Mouse (Mus musculus) lung, postnatal 10 days (tissue): Measurements from ENCODE around the gene Kcnq1.

Experiments
- DNase-seq: peaks from one replicate; pipeline ENCODE4 v3.0.0; 2021

The Kcnq1 gene

DNA sequence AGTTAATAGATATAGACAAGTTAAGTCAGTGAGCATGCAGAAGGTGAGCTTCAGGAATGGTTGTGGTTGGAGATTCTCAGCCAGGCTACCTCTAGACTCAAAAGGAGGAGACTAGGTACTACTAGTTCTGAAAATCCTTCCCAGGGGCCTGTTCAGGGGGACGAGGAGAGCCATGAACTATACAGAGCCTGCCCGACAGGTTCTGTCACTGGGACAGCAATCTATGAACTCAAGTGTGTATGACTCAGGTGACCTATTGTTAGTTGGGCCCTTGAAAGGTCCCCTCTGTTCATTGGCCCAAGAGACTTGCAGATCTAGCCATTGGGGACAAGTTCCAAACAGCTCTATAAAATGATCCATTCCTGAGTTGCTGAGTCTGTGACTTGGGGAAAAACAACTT lies 82.4 kb downstream of the Kcnq1 start:
- peak; percentile 12 for DNase-seq

DNA sequence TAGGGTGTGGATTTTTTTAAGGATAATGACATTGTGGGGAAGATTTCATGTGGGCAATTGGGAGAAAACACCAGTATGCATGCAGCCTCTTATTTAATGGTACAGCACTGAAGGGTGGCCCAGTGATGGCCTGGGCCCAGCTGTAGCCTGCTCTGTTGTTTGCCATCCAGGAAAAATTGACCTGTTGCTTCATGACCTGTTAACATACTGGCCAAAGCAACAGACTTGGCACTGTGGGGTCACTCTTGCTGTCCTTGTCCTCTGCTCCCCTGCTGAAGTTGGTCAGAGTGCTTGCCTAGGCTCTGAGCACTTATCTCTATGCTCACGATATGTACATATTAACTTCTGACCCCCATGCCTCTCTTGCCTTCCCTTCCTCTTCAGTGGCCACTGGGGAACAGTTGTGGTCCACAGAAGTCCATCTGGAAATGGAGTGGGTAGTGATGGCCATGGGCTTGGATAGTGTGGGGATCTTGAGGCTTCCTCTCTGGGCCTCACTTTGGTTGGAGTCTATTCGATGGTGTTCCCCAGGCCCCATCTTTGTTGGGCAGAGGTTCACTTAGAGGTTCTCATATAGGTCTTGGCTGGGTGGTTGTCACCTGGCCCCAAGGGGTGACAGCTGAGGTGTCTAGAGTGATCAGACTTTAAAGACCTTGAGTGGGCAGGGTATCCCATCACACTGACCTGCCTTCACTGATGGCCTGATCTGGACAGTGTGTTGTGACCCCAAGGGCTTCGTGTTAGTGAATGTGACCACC lies 84.0 kb downstream of the Kcnq1 start:
- no peak for DNase-seq

DNA sequence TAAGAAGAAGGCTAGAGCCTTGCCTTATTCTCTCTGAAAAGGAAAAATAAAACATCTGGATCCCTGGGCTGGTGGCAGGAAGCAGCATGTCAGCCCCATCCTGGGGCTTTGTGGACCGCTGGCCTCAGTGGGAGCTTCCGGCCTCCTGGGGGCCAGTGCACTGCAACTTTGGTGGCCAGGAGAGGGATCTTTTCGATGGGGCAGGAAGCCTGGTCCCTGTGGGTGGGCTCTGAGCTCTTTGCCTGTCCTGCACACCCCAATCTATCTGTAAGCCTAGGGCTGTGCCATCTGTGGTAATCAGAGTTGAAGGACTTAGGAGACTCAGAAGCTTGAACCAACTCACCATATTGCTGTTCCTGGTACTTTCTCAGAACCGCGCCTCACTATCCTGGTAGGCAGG lies 84.7 kb downstream of the Kcnq1 start:
- no peak for DNase-seq

DNA sequence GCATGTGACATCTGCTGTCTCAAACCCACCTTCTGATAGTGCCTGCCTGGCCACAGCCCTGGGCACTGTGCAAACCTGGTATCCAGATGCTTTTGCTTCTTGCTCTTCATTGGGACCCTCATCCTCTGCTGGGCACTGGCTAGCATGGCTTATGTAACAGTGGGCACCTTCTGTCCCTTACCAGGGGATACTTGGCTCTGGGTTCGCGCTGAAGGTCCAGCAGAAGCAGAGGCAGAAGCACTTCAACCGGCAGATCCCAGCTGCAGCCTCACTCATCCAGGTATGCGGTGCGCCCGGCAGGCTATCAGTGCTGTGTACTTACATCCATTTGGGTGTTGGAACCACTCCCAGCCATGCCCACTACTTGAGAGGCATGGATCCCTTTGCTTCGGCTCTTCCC lies 86.2 kb downstream of the Kcnq1 start:
- peak; percentile 0 for DNase-seq

DNA sequence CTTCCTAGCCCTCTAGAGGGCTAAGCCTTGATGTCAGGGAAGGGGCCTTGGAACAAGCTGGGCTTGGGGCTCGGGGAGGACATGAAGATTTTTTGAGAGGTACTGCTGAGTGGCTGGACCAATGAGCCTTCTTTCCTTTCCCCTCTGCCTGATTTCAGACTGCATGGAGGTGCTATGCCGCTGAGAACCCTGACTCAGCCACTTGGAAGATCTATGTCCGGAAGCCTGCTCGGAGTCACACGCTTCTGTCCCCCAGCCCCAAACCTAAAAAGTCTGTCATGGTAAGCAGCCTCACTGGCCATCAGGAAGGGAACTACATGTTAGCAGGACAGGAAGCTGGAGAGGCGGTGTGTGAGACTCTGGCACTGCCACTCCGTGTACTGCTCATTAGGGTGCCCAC lies 87.9 kb downstream of the Kcnq1 start:
- no peak for DNase-seq

DNA sequence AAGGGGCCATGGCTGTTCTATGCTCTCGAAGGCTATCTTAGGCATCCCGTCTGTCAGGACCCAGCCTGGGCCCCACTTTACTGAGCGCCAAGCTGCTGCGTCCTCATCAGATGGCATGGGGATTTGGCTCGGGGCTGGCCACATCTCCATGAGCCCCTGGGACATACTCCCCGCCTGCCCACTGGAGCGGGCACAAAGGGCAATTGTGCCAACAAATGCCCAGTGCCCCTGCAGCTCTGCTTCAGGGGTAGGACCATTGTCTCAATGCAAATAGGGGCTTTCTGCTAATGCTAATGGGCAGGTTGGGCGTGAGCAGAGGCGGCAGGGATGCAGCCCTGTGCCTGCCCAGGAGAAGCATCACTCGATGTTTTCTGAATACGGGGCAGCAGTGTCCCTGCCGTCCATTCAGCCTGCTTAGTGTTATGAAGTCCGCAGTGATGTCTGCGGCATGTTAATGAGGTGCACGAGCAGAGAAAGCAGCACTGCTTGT lies 91.8 kb downstream of the Kcnq1 start:
- DNase-seq: no peak

DNA sequence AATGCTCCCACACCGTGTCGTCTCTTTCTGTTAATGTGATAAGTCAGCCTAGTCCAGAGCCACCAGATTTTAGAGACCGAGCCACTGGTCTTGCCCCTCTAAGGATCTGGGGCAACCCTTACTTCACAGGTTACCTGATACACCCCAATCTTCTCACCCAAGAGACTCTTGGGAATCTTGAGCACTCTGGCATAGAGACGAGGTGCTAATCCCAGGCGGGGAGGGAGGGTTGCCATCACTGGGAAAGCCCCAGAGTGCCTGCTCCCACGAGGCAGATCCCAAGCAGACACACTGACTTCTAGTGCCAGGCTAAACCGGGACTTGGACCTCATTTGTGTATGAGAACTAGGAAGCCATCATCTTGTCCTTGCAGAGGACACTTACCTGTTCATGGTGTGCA lies 92.3 kb downstream of the Kcnq1 start:
- DNase-seq: no peak

DNA sequence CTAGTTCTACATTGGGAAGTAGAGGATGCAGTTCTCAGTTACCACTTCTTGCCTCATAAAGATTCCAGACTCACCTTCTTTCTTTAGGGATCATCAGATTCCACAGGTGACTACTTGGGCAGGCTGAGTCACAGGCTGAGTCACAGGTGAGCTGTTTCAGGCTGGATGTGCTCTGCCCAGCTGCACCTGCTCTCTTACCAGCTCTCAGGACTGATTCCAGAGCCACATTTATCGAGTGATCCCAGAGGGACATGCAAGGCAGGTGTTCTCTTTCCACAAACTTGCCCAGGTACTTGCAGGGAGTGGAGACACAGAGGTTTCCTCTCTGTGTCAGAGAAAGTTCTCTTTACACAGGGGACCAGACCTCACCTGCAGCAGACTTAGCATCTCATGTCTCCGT lies 95.1 kb downstream of the Kcnq1 start:
- DNase-seq: no peak

DNA sequence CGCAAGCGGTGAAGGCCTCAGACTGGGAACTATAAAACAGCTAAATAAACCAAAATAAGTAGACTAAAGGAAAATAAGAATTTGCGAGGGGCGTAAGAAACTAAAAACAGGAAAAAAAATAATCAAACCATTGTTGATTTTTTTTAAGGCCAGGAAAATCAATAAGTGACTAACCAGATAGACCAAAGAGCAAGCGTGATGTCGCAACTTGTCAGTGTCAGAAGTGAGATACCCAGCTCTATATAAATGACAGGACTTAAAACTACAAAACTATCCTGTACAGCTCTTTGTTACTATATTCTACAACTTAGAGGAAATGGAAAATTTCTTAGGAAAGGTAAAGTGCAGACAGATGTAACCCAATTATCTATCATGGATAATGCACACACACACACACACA lies 97.7 kb downstream of the Kcnq1 start:
- no peak for DNase-seq

DNA sequence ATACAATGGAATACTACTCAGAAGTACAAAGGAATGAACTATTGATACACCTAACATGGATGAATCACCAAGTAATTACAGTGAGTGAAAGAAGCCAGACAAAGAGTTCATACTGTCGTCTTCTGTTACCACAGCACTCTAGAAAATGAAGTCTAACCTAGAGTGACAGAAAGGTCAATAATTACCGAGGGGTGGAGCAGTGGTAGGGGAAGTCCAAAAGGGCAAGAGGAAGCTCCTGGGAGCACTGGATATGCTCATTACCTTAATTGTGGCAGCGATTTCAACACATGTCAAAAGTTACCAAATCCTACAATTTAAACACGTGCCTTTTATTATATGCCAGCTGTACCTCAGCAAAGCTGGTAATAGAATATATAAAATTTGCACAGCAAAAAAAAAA lies 100.9 kb downstream of the Kcnq1 start:
- no peak for DNase-seq

DNA sequence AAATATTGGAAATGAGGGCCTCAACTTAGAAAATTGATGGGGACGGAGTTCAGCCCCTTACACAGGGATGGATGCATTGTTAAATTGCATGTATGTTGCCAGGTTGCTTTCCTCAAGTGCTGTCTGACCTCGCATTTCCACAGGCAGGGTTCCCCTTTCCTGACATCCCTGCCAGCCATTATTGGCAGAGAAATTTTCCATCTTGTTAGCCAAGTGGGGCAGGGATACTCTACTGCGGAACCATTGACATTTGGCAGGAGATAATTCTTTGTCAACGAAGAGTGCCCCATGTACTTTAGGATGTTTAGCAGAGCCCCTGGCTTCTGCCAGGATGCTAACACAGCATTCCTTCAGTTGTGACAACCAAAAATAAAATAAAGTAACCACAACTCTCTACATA lies 104.6 kb downstream of the Kcnq1 start:
- DNase-seq: peak; percentile 68

DNA sequence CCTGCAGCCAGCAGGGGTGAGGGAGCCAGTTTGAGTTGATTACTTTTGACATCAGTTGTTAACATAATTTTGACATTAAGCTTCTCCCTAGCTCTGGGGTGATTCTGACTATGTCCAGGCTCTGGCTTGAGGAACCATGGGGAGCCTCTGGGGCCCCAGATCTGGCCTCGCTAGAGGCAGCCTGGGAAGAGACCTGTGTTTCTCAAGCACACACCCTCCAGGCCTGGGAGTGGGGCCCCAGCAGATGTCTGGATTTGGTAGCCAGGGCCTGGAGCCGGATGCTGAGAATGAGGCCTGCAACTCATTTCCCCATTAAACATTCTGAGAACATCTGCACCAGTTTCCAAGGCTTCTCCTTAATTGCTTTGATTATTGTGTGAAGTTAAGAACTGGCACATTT lies 145.0 kb downstream of the Kcnq1 start:
- DNase-seq: no peak

DNA sequence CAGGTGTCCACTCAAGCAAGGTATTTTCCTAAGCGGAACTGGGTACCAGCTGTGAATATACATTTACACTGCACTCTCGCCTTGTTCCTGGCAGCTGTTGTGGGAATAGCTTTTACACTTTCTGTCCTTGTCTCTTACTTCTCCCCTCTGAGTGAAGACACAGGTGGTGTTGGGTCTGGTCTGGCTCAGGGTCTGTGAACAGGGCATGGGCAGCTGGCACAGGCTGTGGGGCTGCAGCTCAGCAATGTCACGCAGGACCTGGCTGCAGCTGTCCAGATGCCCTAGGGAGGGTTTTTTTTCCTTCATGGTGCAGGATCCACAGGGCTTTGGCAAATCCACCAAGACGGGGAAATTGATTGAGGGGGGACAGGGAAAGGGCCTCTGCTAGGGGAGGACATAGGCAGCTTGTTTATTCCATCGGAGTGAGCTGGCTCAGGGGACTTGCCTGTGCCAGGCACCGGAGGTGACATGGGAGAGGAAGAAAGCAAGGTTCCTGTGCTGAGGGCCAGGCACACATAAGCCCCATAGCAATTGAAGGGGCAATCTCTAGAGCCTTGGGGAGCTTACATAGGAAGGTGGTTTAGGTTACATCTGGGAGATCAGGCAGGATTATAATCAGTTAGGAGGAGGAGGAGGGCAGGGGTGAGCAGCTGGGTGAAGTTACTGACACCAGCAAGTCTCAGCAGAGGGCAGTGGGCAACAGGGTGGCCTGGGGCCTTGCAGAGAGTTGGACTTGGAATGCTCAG lies 147.1 kb downstream of the Kcnq1 start:
- no peak for DNase-seq

DNA sequence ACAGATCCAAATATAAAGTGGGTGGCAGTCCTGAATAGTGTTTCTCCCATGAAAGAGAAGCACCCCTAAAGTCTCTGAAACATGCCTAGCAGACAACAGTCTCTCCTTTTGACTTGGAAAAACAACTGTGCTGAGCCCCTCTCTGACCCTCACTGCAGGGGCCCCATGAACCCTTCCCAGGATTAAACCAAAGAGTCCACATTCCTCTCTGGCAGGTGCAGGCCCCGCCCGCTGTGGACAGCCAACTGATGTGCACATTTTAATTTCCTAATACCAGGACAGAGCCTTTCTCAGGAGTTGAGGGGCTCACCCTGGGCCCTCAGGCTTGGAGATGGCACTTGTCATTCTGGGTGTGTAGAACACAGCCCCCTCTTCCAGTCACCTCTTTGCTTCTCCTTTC lies 148.7 kb downstream of the Kcnq1 start:
- DNase-seq: no peak

DNA sequence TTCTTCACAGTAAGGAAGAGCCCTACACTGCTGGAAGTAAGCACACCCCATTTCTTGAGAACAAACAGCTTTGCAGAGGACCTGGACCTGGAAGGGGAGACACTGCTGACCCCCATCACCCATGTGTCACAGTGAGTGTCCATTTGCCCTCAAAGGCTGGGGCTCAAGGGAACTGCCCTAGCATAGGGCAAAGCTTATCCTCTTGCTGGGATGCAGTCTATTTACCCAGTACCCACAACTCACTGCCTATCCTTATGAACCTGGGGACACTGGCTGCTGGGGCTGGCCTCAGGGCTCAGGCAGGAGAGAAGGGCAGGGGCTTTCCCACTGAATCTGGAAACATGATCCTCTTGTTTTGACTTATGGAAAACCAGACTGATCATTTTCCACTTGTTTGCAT lies 155.1 kb downstream of the Kcnq1 start:
- DNase-seq: no peak

DNA sequence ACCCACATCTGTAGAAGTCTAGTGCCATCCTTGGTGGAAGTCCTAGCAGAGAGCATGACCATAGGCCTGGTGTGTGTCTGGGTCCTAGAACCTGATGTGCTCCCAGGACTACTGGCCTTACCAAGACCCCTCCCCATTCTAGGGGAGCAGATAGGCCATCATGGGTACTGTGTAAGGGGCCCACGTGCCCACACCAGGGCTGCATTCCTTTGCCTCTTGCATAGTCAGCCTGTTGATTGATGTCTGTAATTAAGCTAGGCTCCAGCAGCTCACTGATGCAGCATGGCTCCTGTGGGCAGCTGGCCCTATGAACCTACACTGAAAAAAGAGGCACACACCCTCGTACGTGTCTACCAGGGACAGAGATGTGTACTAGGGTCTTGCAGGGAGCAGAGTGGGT lies 157.4 kb downstream of the Kcnq1 start:
- DNase-seq: no peak

DNA sequence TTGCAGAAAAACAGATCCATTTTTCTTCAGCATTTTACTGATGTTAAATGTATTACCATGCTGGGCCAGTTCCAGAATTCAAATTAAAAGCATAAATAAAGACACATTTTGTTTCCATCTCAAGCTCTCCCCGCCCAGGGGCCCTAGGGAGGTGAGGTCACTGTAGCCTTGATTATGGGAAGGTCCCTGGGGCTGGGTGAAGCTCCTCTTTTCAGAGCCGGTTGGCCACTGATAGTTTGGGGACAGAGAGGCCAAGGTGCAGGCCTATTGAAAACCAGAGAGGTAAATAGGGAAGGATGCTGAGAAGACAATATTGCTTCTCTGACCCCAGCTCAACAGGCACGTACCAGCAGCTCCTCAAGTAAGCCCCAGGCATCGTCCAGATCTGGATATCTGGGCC lies 157.8 kb downstream of the Kcnq1 start:
- no peak for DNase-seq

DNA sequence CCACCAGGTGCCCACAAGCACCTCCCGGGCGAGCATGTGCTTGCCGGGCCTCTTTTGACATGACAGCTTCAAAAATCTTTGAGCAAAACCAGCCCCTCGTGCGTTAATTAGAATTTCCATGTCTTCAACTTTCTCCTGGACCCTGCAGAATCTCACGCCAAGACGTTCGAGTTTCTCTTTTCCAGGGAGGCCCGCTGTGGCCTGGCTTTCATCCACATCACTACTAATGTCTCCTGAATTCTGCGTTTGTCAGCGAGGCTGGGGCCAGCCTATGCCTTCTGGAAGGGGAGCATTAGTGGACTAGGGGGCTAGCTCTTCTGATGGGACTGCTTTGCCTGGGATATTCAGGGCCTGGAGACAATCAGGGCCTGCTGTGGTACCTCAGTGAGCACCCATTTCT lies 159.2 kb downstream of the Kcnq1 start:
- DNase-seq: no peak

DNA sequence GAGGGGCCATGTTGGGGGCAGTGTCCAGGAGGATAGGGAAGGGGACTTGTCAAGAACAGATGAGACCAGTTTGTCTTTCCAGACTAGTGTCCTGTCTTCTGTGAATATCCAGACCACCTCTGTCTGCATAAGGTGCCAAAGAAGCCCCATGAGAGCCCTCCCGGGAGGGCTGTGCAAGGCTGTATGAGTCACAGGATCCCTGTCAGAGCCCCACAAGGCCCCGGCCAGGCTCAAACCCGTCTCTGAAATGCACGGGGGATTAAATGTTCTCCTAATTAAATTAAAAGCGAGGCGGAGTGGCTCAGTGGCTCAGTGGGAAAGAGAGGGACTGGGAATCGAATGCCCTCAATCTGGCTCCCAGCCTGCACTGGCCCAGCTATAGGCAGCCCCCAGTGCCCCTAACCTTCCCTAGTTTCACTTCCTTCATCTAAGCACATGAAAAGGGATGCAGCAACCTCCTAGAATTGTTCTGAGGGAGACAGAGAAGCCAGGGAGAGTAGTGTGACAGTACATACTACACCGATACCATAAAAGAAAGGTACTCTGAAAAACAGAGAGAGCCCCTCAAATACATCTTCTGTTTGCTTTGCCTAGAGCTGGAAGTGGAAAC lies 159.8 kb downstream of the Kcnq1 start:
- no peak for DNase-seq

DNA sequence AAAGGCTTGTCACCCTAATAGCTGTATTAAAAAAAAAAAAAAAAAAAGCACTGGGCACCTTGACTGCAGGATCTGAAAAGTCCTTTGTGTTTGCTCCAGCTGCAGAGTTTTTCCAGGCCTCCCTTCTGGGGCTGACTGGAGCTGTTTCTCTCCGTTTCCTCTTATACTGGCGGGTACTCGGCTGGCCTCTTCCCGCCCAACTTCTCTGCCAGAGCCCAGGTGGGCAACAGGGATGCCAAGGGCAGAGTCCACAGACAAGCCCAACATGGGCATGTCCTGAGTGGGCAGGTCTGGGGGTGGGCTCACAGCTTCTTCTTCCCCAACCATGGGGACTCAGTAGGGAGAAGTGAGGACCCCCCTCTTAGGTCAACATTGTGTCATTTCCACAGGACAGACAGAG lies 167.6 kb downstream of the Kcnq1 start:
- no peak for DNase-seq

DNA sequence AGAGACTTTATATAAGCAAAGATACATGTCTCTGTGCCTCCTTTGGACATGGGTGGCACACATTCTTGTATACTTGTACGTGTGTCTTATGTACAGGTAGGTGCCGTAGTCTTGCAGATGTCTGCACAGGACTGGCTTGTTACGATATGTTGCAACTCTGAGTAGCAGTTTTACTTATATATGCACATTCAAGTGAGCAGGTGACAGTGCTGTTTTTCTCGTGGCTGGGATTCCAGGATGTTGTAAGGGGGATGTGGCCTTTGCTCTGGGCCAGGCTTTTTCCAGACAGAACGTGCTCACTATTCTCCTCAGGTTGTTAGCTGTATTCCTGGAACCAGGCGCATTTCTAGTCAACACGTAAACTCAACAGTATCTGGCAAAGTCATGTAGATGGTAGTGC lies 168.9 kb downstream of the Kcnq1 start:
- DNase-seq: no peak

DNA sequence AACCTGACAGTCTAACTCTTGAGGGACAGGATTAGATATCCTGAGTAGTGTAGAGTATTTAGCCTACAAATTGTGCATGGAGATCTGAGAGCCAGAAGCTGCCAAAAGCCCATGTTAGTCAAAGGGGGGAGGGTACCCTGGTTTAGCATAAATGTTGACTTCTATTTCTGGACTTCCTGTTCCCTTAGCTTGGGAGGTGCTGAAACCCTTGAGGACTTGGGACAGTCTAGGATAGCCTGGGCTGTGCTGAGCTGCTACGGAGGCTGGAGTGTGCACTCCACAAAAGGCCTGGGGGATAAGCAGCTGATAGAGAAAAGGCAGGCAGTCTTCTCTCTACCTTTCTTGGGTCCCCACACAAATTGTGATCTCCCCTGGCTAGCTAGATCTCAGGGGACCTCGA lies 177.5 kb downstream of the Kcnq1 start:
- peak; percentile 12 for DNase-seq

DNA sequence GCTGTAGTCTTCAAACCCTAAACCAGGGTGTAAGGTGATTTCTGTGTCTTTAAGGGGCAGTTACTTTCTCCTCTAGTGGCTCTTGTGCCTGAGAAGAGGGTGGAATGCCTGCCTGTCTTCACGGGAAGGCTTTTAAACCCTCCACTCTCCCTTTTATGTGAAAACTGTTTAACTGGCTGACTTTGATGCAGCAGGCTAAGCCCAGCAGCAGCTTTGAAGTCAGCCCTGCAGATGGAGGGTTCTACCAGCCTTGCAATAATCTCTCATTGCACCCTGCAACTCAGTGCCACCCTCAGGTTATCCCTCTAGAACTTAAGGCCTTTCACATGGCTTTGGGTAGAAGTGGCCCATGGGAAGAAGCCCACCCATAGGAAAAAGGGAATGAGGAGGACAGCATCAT lies 178.7 kb downstream of the Kcnq1 start:
- no peak for DNase-seq

DNA sequence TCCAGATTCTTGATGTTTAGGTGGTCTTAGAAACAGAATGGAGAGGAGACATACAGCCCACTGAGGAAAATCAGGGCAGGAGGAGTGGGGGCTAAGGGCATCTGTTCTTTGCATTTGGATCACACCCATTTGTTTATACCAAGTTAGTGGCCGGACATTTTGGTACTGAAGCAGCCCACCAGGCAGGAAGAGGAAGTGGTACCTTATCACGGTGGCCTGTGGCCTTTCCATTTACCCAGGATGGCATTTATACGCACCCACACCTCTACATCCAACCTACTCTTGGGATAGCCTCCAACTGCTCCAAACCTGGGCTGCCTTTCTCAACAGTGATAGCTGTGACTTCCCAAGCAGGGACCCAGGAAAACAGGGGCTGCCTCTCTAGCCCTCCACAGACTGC lies 179.3 kb downstream of the Kcnq1 start:
- DNase-seq: no peak
